Mouse (Mus musculus) testis, postnatal 10 days (tissue): ENCODE results near the gene Pld2.
"Not testable (repeated sequence)": the region's sequence is repeated elsewhere in the genome, so short reads cannot be mapped to it uniquely, and the experiment has no call there.

Experiments
- DNase-seq: peaks from one replicate; pipeline ENCODE4 v3.0.0; 2021; ENCODE audit warnings: low spot score

The Pld2 gene

GRCm38 (mm10) chr11:70539877-70540587 lies at the start of gene Pld2:
TSS of gene Pld2 (plus strand) at chr11:70540064.
- DNase-seq = peak; percentile 92

GRCm38 (mm10) chr11:70499566-70500475 lies 40.0 kb upstream of the Pld2 start:
- DNase-seq = no peak

- no peak for DNase-seq
Measured at GRCm38 (mm10) chr11:70500476-70500812, 39.4 kb upstream of the Pld2 start.

GRCm38 (mm10) chr11:70502018-70502417 lies 37.8 kb upstream of the Pld2 start:
- DNase-seq = no peak

GRCm38 (mm10) chr11:70504970-70505369 lies 34.9 kb upstream of the Pld2 start, which contains the start of gene Tm4sf5:
TSS of gene Tm4sf5 (plus strand) at chr11:70505244.
- no peak for DNase-seq

GRCm38 (mm10) chr11:70506385-70506784 lies 33.5 kb upstream of the Pld2 start:
- peak; percentile 88 for DNase-seq

GRCm38 (mm10) chr11:70506962-70507515 lies 32.8 kb upstream of the Pld2 start:
- DNase-seq = no peak

GRCm38 (mm10) chr11:70509753-70510564 lies 29.9 kb upstream of the Pld2 start:
- DNase-seq = peak; percentile 65

- no peak for DNase-seq
Measured at GRCm38 (mm10) chr11:70511242-70511641, 28.6 kb upstream of the Pld2 start.

- DNase-seq = no peak
Measured at GRCm38 (mm10) chr11:70511825-70512224, 28.0 kb upstream of the Pld2 start.

GRCm38 (mm10) chr11:70512709-70513342 lies 27.0 kb upstream of the Pld2 start:
- DNase-seq = no peak

GRCm38 (mm10) chr11:70513520-70513919 lies 26.3 kb upstream of the Pld2 start:
- DNase-seq = peak; percentile 55

GRCm38 (mm10) chr11:70514288-70514687 lies 25.6 kb upstream of the Pld2 start, which contains the start of gene Vmo1:
TSS of gene Vmo1 (minus strand) at chr11:70514616.
- no peak for DNase-seq

- DNase-seq = no peak
Measured at GRCm38 (mm10) chr11:70516352-70516751, 23.5 kb upstream of the Pld2 start.

- no peak for DNase-seq
Measured at GRCm38 (mm10) chr11:70518436-70518835, 21.4 kb upstream of the Pld2 start.

GRCm38 (mm10) chr11:70518923-70519322 lies 20.9 kb upstream of the Pld2 start, which contains the start of gene Gltpd2:
TSS of gene Gltpd2 (plus strand) at chr11:70519196.
- DNase-seq = no peak

- DNase-seq = peak; percentile 66
Measured at GRCm38 (mm10) chr11:70520178-70520769, 19.6 kb upstream of the Pld2 start.

- not testable (repeated sequence) for DNase-seq
Measured at GRCm38 (mm10) chr11:70523306-70523989, 16.4 kb upstream of the Pld2 start.

- no peak for DNase-seq
Measured at GRCm38 (mm10) chr11:70524782-70525181, 15.1 kb upstream of the Pld2 start.

- peak; percentile 90 for DNase-seq
Measured at GRCm38 (mm10) chr11:70525184-70525678, 14.6 kb upstream of the Pld2 start, which contains the start of gene Psmb6. TSS of gene Psmb6 (plus strand) at chr11:70525367.
